In genomic region chr9:70141885-70142326, GRCm38 (mm10) we compare ENCODE assay signal across 8 mouse cellular contexts. TPM values are rescaled to one million over a fixed set of nuclear protein-coding genes. Genes with fewer than 3 reads are reported as not detected.
DNase-seq lines count a peak whose midpoint lies in the region; ATAC-seq and TF ChIP-seq lines count a peak whose summit lies in the region.

No protein-coding gene starts in this region.

- no peaks in the 10 kb centered on the region for H3K79me2 ChIP-seq in myocyte (ENCODE audit: control insufficient read depth, insufficient read depth)

- H3K36me3 ChIP-seq in embryonic facial prominence, embryonic 11.5 days (replicated peaks; ENCODE audit: control insufficient read depth, insufficient read depth, low read depth, low read length), result no peaks in the 10 kb centered on the region
- H3K36me3 ChIP-seq in hindbrain, postnatal 0 days (ENCODE audit: insufficient read depth, low read length), result no peaks in the 10 kb centered on the region
- no peaks in the 10 kb centered on the region for H3K36me3 ChIP-seq in myocyte (ENCODE audit: control insufficient read depth, insufficient read depth)

- no peak overlapping the region for H3K27ac ChIP-seq in embryonic facial prominence, embryonic 11.5 days (replicated peaks; ENCODE audit: low read depth, low read length)
- H3K27ac ChIP-seq in hindbrain, postnatal 0 days, result peak overlapping the region; percentile 73

- H3K9me3 ChIP-seq in embryonic facial prominence, embryonic 11.5 days (replicated peaks; ENCODE audit: control insufficient read depth, low read length), result no peaks in the 10 kb centered on the region
- H3K9me3 ChIP-seq in hindbrain, postnatal 0 days (ENCODE audit: low read length), result no peaks in the 10 kb centered on the region

- H3K27me3 ChIP-seq in embryonic facial prominence, embryonic 11.5 days (ENCODE audit: control insufficient read depth, insufficient read depth, low read length), result peaks cover 8% of the 10 kb centered on the region
- no peaks in the 10 kb centered on the region for H3K27me3 ChIP-seq in hindbrain, postnatal 0 days (ENCODE audit: insufficient read depth, low read length)
- peaks cover 6% of the 10 kb centered on the region for H3K27me3 ChIP-seq in myocyte (ENCODE audit: control insufficient read depth, insufficient read depth, insufficient read length)

- no peak overlapping the region for H3K9ac ChIP-seq in embryonic facial prominence, embryonic 11.5 days (replicated peaks; ENCODE audit: low read length)
- peak overlapping the region; percentile 59 for H3K9ac ChIP-seq in hindbrain, postnatal 0 days (replicated peaks; ENCODE audit: low read length)

- TF ChIP-seq POLR2A in myocyte (IDR thresholded peaks at IDR 0.05; ENCODE audit: insufficient read length, low read depth), result no peak

- intact Hi-C loops in gastrocnemius, postnatal 14 days (cut with DNase I; ENCODE audit: low total_unique reads), result no loop called here

- no peak for ATAC-seq in embryonic facial prominence, embryonic 11.5 days (replicated peaks; ENCODE audit: insufficient number of reproducible peaks, low FRiP score, low TSS enrichment, low read depth)
- ATAC-seq in hindbrain, postnatal 0 days, result peak; percentile 63

- peak overlapping the region; percentile 96 for H3K4me2 ChIP-seq in embryonic facial prominence, embryonic 11.5 days (ENCODE audit: low read depth, low read length)
- peak overlapping the region; percentile 83 for H3K4me2 ChIP-seq in hindbrain, postnatal 0 days (ENCODE audit: low read depth, low read length)
- H3K4me2 ChIP-seq in myocyte (ENCODE audit: low read depth), result peak overlapping the region; percentile 72

- no peak; the same call in 1 of the 2 replicates for TF ChIP-seq CTCF in hindbrain, postnatal 0 days (IDR thresholded peaks at IDR 0.05; ENCODE audit: low read depth)

- 4% methylated on average over 11 of the region's 11 CpGs for WGBS in embryonic facial prominence, embryonic 11.5 days
- WGBS in hindbrain, postnatal 0 days, result 3% methylated on average over 11 of the region's 11 CpGs

- DNase-seq in layer of hippocampus, adult 18-20 months (ENCODE audit: low spot score in 2 of 2), result peak; percentile 18 to 28
- DNase-seq in layer of hippocampus, adult 8-10 months (ENCODE audit: low spot score in 2 of 2), result no peak
- no peak for DNase-seq in embryonic facial prominence, embryonic 11.5 days (ENCODE audit: low spot score)
- DNase-seq in hindbrain, postnatal 0 days (ENCODE audit: low spot score), result peak; percentile 41
- no peak for DNase-seq in thymus, postnatal 10 days (ENCODE audit: low spot score in 2 of 2)
- no peak for DNase-seq in adrenal gland, postnatal 4 days (ENCODE audit: low spot score in 2 of 2)
- no peak for DNase-seq in gastrocnemius, postnatal 14 days

- peaks cover 3% of the 10 kb centered on the region; the same call in 1 of the 2 replicates for H3K4me1 ChIP-seq in embryonic facial prominence, embryonic 11.5 days (ENCODE audit: control insufficient read depth, insufficient read depth, low read length)
- H3K4me1 ChIP-seq in hindbrain, postnatal 0 days (ENCODE audit: insufficient read depth, low read length), result 0 out of 2 replicates have a peak, but pooled peaks cover 5% of the 10 kb centered on the region

- H3ac ChIP-seq in myocyte (ENCODE audit: control insufficient read depth, insufficient read length), result no peak overlapping the region

- H3K4me3 ChIP-seq in embryonic facial prominence, embryonic 11.5 days (ENCODE audit: low read depth, low read length), result peak overlapping the region; percentile 68
- H3K4me3 ChIP-seq in hindbrain, postnatal 0 days (ENCODE audit: low read length), result peak overlapping the region; percentile 59
- no peak overlapping the region for H3K4me3 ChIP-seq in myocyte

TF ChIP-seq in myocyte, 11 proteins besides CTCF, POLR2A, EP300 and RAD21:
- TF ChIP-seq E2F4 (IDR thresholded peaks at IDR 0.05; ENCODE audit: insufficient read depth), result no peak
- no peak for TF ChIP-seq SRF (IDR thresholded peaks at IDR 0.05; ENCODE audit: control insufficient read depth, insufficient read length, low read depth)
- TF ChIP-seq USF1 (IDR thresholded peaks at IDR 0.05; ENCODE audit: low read depth), result no peak
- no peak for TF ChIP-seq CEBPB (IDR thresholded peaks at IDR 0.05; ENCODE audit: insufficient read depth, poor library complexity, severe bottlenecking)
- no peak for TF ChIP-seq REST (IDR thresholded peaks at IDR 0.05; ENCODE audit: insufficient read depth, insufficient read length)
- TF ChIP-seq POLR2AphosphoS2 (IDR thresholded peaks at IDR 0.05; ENCODE audit: insufficient read length, low read depth), result no peak
- no peak for TF ChIP-seq MAX (IDR thresholded peaks at IDR 0.05; ENCODE audit: low read depth)
- TF ChIP-seq TCF12 (IDR thresholded peaks at IDR 0.05; ENCODE audit: insufficient read depth, poor library complexity, severe bottlenecking), result no peak
- TF ChIP-seq MYOG (IDR thresholded peaks at IDR 0.05; ENCODE audit: control insufficient read depth in 1 of 3, insufficient read depth in 1 of 3, insufficient read length in 2 of 3, low read depth in 2 of 3), result no peak
- no peak for TF ChIP-seq MYOD1 (IDR thresholded peaks at IDR 0.05; ENCODE audit: control insufficient read depth in 1 of 3, insufficient read length in 2 of 3, low read depth in 2 of 3)
- no peak for TF ChIP-seq TCF3 (IDR thresholded peaks at IDR 0.05; ENCODE audit: insufficient read length, low read depth)

RNA-seq across cellular contexts. Expression of gene Fam81a, which starts 0.5 kb away (rescaled TPM):
- total RNA-seq in layer of hippocampus, adult 18-20 months (2021), result 100 to 1,000 TPM; 100 to 105 TPM
- 100 to 1,000 TPM in 1 of 4 experiments, 10 to 100 TPM in 3; 91.7 to 101 (median 94.0) TPM for total RNA-seq in layer of hippocampus, adult 8-10 months (2022)
- 2.0 and 2.1 TPM in 2 replicates for polyA plus RNA-seq in embryonic facial prominence, embryonic 11.5 days (2014; fragmentation: Nextera tagmentation; extraction: Ambion mirVana)
- total RNA-seq in hindbrain, postnatal 0 days (2014; rRNA removed), result 9.9 and 14.4 TPM in 2 replicates
- 16.3 and 17.7 TPM in 2 replicates for polyA plus RNA-seq in hindbrain, postnatal 0 days (2015; fragmentation: Nextera tagmentation; extraction: Ambion mirVana)
- 0.20 TPM for polyA plus RNA-seq in myocyte (2012; fragmentation: generic; extraction: Trizol)
- 10 to 100 TPM in 1 of 2 experiments, 1 to 10 TPM in 1; 8.3 to 12.6 TPM for total RNA-seq in adrenal gland, postnatal 4 days (2021)
- total RNA-seq in gastrocnemius, postnatal 14 days (2021), result 1 to 10 TPM; 1.9 to 2.1 TPM

Comparison
In these comparisons a context has a peak if more than half of its experiments do, and no peak if none do; other contexts are left out.
1. DNase-seq: peak in layer of hippocampus, adult 18-20 months (2 of 2) and hindbrain, postnatal 0 days (single experiment); none in layer of hippocampus, adult 8-10 months (0 of 2), embryonic facial prominence, embryonic 11.5 days (single experiment), thymus, postnatal 10 days (0 of 2), adrenal gland, postnatal 4 days (0 of 2) and gastrocnemius, postnatal 14 days (single experiment).
2. Peak in every context shown above with its lines, with median percentiles within 50 percentile points of each other: H3K4me2 ChIP-seq.